Mouse (Mus musculus) Muller cell, postnatal 12 days (primary cell): ENCODE data around the gene Bach1.

Source experiments
- DNase-seq: peaks from one replicate; pipeline ENCODE4 v3.0.0-alpha.2; 2015; ENCODE audit errors: inconsistent ontology term

Gene Bach1

DNA sequence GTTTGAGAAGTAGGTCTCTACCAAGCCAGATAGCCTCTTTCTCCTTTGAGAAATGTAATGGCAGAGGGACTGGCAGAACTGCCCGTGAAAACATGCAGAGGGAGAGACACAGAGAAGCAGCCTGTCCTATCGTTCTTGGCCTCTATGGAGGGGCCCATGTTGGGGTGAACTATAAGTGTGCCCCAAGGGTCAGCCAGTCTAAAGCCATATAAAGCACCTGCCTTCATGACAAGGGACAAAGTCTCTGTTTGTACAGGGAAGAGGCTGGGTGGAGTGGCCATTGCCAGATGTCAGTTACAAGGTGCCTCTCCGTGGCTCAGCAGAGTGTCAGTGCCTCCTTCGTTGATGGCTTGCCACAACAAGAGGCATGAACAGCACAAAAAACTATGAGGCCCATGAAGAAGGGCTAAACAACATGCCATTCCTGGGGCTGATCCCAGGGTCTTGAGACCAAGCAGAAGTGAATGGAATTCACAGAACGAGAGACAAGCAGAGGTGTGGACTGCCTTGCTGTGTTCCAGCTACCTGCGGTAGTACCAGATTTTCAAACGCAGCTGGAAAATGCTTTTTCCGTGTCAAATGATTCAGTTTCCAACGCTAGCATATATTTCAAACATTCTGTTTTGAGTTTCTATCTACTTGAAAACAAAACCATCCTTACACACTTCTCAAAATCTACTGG lies 42.4 kb downstream of the Bach1 start:
- no peak for DNase-seq

DNA sequence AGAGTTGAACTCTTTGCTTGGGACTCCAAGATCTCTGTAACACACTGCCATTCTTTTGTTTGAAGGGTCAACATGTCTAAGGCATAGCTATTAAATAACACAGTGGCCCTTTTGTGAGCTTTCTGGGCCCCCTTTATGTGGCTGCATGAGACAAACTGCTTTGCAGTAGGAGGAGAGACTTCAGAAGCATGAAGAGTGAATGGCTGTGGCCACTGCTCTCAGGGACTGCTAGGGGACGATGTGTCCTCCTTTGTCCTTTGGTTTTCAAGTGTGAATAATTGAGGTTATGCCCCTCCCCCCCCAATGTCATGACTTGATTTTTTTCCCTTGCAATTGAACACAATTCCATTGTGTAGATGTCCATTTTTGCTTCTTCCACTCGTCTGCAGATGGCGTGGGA lies 44.9 kb downstream of the Bach1 start:
- DNase-seq: peak; percentile 85

DNA sequence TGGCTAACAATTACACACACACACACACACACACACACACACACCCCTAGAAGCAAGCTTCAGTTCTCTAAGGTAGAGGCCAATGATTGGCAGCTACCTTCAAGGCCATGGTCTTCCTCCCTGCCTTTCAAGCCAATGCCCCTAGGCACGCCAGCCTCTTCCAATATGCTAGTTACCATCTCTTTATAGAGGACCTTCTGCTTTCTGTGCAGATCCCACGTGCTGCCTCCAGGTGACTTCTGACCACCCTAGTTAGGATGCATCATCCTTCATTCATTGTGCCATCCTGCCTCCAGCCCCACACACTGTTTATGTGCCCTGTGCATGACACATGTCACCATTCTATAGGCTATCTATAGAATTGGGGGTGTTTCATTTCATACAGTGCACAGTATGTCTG lies 45.6 kb downstream of the Bach1 start:
- no peak for DNase-seq

DNA sequence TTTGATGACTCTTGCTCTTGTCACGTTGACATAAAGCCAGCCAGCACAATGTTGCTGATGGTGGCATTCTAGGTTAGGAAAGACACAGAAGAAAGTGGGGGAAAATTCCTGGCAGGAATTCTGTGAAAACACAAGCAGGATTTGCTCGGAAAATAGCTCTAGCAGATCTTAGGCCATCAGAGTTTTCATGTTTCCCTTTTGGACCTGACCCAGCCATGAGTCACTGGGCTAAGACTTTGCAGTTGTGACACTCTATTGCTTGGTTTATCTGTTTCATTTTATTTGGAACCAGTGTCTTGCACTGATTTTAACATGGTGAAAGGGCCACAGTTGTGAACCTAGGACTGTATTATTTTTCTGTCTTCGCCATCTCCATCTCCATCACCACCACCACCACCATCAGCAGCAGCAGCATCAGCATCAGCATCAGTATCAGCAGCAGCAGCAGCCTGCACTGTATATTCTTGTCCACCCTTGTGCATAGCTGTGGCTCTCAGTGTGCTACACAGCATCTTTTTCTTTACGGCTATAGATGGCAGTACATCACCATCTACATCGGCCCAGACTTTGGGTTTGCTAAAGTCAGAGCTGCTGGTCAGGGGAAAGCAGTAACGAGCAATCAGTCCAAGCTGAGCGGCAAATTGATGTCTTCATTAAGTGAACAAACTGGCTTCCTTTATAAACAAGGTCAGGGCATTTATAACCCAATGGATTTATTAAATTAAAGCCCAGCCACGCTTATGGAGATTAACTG lies 46.6 kb downstream of the Bach1 start:
- peak; percentile 36 for DNase-seq

DNA sequence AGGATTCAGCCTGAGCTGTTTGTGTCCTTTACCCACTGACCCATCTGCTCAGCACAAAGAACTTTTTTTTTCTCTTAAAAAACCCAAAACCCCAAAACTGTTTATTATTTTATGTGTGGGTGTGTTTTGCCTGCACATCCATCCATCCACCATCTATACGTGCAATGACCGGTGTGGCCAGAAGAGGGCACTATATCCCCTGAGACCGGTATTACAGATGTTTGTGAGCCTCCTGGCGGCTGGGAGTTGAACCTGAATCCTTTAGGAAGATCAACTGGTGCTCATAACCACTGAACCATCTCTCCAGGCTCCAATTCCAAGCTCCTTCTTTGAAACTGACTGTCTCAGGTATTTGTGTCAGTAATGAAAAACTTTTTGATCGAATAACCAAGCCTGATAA lies 48.0 kb downstream of the Bach1 start:
- peak; percentile 40 for DNase-seq

DNA sequence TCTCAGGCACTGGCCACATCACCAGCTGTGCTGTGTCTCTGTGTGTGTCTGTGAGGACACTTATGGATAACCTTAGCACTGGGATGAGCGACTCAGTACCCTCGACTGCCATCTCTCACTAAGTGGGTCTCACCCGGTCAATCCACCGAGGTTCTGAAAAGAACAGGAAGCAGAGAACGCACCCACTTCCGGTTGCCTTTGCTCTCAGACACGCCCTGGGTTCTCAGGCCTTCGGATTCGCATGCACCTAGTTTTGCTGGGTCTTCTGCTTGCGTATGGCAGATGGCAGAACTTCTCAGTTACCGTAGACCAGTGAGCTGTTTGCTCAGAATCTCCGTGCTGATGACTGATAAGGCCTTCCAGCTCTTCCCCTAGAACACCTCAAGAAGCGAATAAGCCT lies 52.5 kb downstream of the Bach1 start:
- no peak for DNase-seq

DNA sequence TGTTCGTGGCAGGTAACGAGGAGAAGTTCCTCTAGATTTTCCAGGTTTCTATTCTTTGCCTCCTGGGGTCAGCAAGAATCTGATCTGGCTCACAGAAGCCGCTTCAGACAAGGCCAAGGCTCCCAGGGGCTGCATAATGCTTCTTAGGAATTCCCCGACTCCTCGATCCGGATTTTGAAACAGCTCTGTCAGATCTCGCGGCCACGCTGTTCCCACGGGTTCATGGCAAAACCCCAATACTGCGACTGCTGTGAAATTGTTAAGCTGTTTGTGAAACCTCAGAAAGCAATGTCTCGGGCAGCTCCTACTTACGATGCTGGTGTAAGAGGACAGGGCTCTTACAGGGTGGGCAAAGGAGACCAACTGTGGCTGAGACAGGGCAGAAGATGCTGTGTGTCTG lies 53.7 kb downstream of the Bach1 start:
- peak; percentile 15 for DNase-seq

DNA sequence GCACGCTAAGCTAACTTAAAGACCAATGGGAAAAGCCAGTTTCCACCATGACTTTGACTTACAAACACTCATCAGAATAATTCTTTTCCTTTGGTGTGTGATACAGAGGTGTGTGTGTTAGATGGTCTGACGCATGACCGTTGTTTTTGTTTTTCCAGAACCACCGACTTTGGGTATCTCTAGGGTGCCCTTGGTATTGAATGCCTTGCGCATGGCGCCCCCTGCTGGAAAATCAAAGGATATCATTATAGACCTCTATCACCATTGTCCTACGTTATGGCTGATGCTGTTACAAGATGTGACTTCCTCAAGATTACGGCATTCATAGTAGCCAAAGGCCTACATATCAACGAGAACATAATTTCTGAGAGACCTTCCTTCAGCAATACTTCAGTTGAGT lies 56.1 kb downstream of the Bach1 start:
- DNase-seq: peak; percentile 40

DNA sequence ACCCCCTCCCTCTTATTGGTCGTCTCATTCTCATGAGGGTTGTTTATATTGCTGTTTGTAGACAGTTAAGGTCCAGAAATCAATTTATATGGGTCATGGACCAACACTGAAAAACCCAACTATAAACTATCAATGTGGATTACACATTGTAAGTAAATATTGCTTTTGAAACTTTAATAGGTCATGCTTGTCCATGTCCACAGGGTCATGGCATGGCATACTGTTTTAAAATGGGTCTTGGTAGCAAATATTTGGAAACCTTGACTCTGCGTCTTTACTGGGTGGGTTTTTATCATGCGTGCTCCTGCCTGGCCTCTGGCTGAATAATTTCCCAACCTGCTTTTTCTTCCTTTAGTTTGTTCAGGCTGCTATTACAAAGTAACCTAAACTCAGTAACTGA lies 57.2 kb downstream of the Bach1 start:
- DNase-seq: no peak

DNA sequence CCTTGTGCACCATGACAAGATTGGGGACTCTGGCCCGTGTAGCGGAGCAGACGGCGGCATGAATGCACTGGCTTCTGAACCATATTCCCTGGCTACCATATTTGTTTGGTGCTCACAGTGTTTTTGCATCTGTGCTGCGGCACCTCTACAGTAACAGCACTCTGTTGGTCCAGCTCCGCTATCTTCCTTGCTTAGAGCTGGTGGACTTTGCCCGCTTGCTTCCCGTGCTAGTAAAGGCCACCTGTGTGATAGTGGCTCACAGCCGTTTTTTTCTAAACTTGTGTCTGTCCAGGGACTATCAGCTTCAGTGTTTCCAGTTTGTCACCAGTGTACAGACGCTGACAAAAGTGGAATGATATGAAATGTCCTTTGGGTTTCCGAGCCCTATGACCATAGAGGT lies 59.3 kb downstream of the Bach1 start:
- no peak for DNase-seq

DNA sequence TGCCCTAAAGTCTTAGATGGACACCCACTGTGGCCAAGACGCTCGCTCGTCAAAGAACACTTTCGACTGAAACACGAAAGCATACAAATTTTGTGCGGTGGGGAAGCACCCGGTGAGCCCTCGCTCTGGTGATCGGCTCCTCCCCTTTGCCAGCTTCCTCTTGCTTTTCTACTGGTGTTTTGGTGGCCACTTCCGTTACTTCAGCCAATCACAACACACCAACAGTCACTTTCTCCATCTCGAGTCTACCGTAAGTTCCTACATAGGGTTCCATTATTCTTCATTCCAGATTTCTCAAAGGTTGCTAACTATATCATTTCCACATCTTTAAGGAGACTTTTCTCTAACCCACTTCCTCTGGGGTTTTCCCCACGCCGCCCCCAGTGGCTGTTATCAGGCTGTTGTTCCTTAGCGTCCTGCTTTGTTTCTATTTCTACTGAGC lies 65.9 kb downstream of the Bach1 start:
- DNase-seq: no peak

DNA sequence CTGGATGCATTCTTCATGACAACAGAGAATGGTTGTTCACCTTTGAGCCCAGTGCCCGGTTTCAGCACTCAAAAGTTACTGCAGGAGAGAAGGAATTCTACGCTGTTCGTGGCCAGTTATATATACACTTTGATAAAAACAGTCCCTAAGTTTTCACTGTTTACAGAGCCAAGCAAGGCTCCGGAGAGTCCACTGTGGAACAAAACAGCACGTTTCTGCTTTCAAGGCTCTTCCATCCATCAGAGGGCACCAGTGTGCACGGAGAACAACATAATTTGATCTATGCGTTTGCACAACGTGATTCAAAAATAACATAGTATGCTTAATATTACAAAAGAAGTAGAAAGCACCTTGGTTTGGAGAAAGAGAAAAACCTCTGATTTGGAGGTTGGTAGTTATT lies 67.2 kb downstream of the Bach1 start:
- DNase-seq: no peak

DNA sequence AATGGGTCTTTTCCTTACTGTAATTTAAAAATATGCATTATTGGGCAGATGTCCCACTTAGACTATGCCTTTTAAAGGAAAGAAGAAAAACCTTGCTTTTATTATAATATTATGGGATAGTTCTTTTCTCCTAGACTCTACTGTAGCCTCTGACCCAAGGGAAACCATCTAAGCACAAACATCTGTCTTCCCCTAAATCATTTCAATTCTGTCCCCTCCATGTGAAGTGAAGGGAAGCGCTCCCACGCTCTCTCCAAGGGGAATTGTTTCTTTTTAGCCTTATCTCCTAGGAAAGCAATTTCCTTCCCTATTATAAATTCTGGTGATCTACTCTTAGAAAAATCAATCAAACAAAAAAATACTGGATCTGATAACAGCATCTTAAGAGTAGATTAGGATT lies 71.8 kb downstream of the Bach1 start:
- DNase-seq: no peak

DNA sequence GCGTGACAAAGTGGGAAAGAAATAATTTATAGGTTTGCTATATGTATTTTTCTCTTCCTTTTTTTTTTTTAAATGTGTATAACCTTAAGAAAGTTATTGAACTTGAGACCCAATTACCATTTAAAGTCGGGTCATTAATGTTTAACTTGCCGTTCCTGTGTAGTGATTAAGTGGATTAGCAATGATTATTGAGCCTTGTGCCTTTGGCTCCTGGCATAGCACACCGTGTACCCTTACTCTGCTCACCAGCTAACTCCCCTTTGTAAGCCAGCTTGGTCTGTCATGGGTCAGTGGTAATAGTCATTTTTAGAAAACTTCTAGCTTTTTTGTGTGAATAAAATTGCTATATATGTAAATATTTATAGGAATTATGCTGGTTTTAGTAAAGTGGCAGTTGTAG lies 73.2 kb downstream of the Bach1 start:
- DNase-seq: no peak

DNA sequence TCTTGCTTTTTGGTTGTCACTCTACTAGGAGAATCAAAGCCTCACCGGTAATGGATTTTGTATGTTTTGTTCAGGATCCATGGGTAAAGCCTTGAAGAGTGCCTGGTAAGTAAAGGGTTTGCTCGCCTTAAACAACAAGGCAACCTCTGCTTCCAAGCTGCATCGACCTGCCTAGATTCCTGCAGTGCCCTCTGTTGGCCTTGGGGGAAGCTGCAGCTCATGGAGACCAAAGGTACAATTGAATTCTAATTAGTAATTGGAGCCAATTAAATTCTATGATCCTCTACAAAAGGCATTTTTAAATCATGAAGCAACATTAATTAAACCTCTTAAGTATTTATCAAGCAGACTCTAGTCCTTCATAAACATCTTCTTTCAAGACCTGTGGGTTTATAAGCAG lies 75.7 kb downstream of the Bach1 start:
- DNase-seq: no peak

DNA sequence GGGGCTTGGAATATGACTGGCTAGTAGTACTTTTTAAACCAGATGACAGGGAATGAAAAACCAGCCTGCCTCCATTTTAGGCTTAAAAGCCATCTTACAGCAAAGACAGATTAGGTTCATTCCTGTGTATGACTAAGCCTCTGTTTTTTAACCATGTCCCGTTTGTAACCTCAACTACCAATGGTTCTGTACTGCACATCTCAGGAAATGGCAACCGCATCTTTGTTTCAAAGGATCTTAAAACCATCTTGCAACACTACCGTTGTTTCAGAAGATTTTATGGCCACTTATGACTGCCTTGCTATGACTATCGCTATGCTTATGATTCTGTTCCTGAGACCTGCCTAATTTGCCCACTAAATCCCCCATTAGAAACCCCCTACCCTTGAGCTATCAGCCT lies 78.6 kb downstream of the Bach1 start:
- no peak for DNase-seq

DNA sequence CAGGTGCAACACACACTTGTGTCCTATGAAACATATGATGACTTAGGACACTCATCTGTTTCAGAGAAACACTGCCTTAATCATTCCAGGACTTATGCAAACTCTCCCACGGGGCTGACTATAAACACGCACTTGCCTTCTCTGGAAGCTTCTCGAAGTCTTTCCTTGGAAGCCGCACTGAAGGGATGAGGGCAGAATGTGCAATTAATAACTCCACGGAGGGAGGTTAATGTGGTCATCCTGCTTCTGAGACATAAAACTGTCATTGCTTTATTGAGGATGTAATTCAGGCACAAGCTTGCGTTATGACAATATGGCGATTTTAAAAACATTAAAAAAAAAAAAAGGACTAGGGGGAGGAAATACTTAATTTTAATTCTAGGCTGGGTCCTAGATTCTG lies 82.9 kb downstream of the Bach1 start:
- no peak for DNase-seq
